29 mouse cellular contexts compared by ENCODE assay signal in genomic region chr12:111980887-111981367, GRCm38 (mm10). TPM values are rescaled to one million over a fixed set of nuclear protein-coding genes. Genes with fewer than 3 reads are reported as not detected.
"Had no signal": no experiment of that assay in that cellular context is flagged by ENCODE, and none has a peak within 500 bp of the region (broad histone marks: within the 10 kb centered on the region; RNA-seq: fewer than 3 reads in every experiment).

Gene Rd3l (minus strand): TSS chr12:111981317.

- H3K9ac ChIP-seq: limb, embryonic 13.5 days; liver, embryonic 12.5 days; liver, embryonic 15.5 days had no signal

- H3K4me1 ChIP-seq: limb, embryonic 10.5 days; liver, embryonic 12.5 days; liver, embryonic 15.5 days had no signal

- H3K4me2 ChIP-seq: limb, embryonic 13.5 days; liver, embryonic 12.5 days; liver, embryonic 15.5 days; midbrain, embryonic 11.5 days had no signal

- H3K36me3 ChIP-seq: limb, embryonic 10.5 days; limb, embryonic 13.5 days; liver, embryonic 12.5 days; liver, embryonic 15.5 days had no signal

- H3K9me3 ChIP-seq: limb, embryonic 10.5 days; limb, embryonic 13.5 days; liver, embryonic 12.5 days; liver, embryonic 15.5 days had no signal

- H3K27ac ChIP-seq: kidney, postnatal 0 days; layer of hippocampus, adult 2 months; limb, embryonic 10.5 days; limb, embryonic 13.5 days; liver, embryonic 12.5 days; liver, embryonic 15.5 days had no signal

- DNase-seq: kidney, postnatal 25 days; layer of hippocampus, adult 9-11 months; liver; lung, adult 18-20 months; lung, postnatal 14 days; lung, postnatal 4 days; midbrain, embryonic 14.5 days; thymus, adult 18-20 months; thymus, postnatal 36 days had no signal

- H3K27me3 ChIP-seq: limb, embryonic 13.5 days; liver, embryonic 12.5 days; liver, embryonic 15.5 days had no signal

- ATAC-seq: liver, embryonic 12.5 days had no signal

- H3K4me3 ChIP-seq: layer of hippocampus, adult 2 months; limb, embryonic 10.5 days; limb, embryonic 13.5 days; liver, embryonic 12.5 days; liver, embryonic 15.5 days had no signal

RNA-seq across cellular contexts. Expression of gene Rd3l, which starts in this region (rescaled TPM):
- total RNA-seq: layer of hippocampus, adult 2 months; layer of hippocampus, postnatal 25 days; megakaryocyte progenitor cell, adult 5-6 weeks; megakaryocyte-erythroid progenitor cell, adult 5-6 weeks had no signal
- polyA plus RNA-seq: kidney, postnatal 0 days; large intestine, adult 2 months; limb, embryonic 10.5 days; limb, embryonic 13.5 days; liver, embryonic 12.5 days; liver, embryonic 15.5 days; lung, embryonic 16.5 days; midbrain, embryonic 11.5 days; midbrain, embryonic 14.5 days; midbrain, postnatal 0 days; neural tube, embryonic 11.5 days; neural tube, embryonic 14.5 days; small intestine, adult 2 months; spleen, adult 2 months; stomach, embryonic 16.5 days; testis, adult 2 months; urinary bladder, adult 2 months had no signal
